Mouse (Mus musculus): ENCODE measurements at regions not wholly inside any gene's neighbourhood (a gene's known extent, or its start where the extent isn't known, plus 50 kb on each side); places are given as distances from the start of the nearest gene placed in this dataset.

DNA sequence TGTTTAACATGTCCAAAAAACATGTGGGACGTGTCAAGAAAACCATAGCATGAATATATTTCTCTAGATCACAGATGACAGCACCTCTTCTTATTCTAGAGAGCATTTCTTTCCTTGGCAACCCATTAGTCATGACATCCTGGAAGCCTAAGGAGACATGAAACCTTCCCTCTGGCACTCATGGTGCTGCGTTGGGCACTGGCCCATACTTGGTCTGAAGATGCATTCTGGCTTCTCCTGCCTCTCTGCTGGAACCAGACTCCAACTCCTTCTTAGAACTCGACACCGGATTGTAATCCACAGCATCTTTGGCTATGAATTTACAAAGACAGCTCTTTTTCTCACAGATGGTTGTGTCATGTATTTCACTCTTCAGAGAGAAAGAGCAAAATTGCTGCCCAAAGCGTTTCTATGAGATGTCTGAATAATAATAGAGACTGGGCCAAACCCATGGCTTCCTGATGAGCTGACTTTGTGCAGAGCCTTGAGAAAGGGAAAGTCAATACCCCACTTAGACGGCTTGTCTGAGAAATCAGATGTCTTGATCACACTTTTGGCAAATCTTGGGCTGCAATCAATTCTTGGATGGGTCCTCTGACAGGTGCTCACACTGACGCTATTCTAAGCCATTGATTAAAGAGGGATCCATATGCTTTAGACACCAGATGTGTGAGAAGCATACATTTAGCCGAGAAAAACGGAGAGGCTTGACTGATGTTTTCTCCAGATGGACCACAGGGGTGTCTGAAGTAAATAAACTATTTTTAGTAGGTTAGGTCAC, 195.4 kb downstream of the Usp46 start:
- TF ChIP-seq CTCF (IDR thresholded peaks at IDR 0.05; ENCODE audit: low read depth) (no peak), EP300 (IDR thresholded peaks at IDR 0.05; ENCODE audit: low read depth) (no peak)
